Mouse (Mus musculus) kidney, embryonic 16.5 days (tissue): ENCODE data around the gene Insig1. TPM values are rescaled to one million over a fixed set of nuclear protein-coding genes. Genes with fewer than 3 reads are reported as not detected.

Source experiments
- ATAC-seq: fragments of 200-750 bp; cut with Nextera tagmentation; 2 replicates; pipeline ENCODE4 v1.8.0; 2017; ENCODE audit warnings: moderate TSS enrichment; ENCODE audit not compliant: low FRiP score, low TSS enrichment
- H3K27ac ChIP-seq: fragments of 300-500 bp; sonication (generic); 2 replicates; pipeline ENCODE4 v1.5.1; 2014; ENCODE audit warnings: low read length
- H3K27me3 ChIP-seq: fragments of 300-500 bp; sonication (generic); 2 replicates; pipeline ENCODE4 v1.6.1; 2014; ENCODE audit warnings: low read length, control low read depth, mixed read lengths; ENCODE audit not compliant: insufficient read depth
- H3K36me3 ChIP-seq: fragments of 300-500 bp; sonication (generic); 2 replicates; pipeline ENCODE4 v1.6.1; 2014; ENCODE audit warnings: low read length, control low read depth, mixed read lengths; ENCODE audit not compliant: insufficient read depth
- H3K4me1 ChIP-seq: fragments of 300-500 bp; sonication (generic); 2 replicates; pipeline ENCODE4 v1.6.1; 2014; ENCODE audit warnings: low read length, control low read depth, mixed read lengths; ENCODE audit not compliant: insufficient read depth
- H3K4me2 ChIP-seq: fragments of 300-500 bp; sonication (generic); replicated peaks from 2 replicates; pipeline ENCODE4 v1.6.1; 2014; ENCODE audit warnings: low read depth, low read length
- H3K4me3 ChIP-seq: fragments of 300-500 bp; sonication (generic); 2 replicates; pipeline ENCODE4 v1.5.1; 2014; ENCODE audit warnings: mild to moderate bottlenecking, low read length
- H3K9ac ChIP-seq: fragments of 300-500 bp; sonication (generic); replicated peaks from 2 replicates; pipeline ENCODE4 v1.6.1; 2014; ENCODE audit warnings: low read length
- H3K9me3 ChIP-seq: fragments of 300-500 bp; sonication (generic); 2 replicates; pipeline ENCODE4 v1.6.1; 2016; ENCODE audit warnings: low read length, control low read depth
- WGBS: fragments of 180-500 bp; shearing (Covaris S2); extraction: QIAGEN DNeasy Blood & Tissue Kit; methylation state at CpG from one replicate; pipeline ENCODE4 v1.1.7; 2014; 5-methylcytosine and 5-hydroxymethylcytosine counted together
- polyA plus RNA-seq: library from polyadenylated mRNA; unstranded; fragments of >200 nt; fragmentation: Nextera tagmentation; extraction: Ambion mirVana; gene quantifications from 2 replicates; pipeline ENCODE4 v1.2.1, GENCODE M21; 2015

Gene Insig1
- polyA plus RNA-seq, 1 experiment from 2014 or later = 40.2 TPM

- 45% methylated on average over 2 of the region's 2 CpGs for WGBS
- peak; percentile 67 for ATAC-seq
- no peak overlapping the region for H3K4me2 ChIP-seq
Measured at GRCm38 (mm10) chr5:28038115-28038514, 33.0 kb upstream of the Insig1 start.

DNA sequence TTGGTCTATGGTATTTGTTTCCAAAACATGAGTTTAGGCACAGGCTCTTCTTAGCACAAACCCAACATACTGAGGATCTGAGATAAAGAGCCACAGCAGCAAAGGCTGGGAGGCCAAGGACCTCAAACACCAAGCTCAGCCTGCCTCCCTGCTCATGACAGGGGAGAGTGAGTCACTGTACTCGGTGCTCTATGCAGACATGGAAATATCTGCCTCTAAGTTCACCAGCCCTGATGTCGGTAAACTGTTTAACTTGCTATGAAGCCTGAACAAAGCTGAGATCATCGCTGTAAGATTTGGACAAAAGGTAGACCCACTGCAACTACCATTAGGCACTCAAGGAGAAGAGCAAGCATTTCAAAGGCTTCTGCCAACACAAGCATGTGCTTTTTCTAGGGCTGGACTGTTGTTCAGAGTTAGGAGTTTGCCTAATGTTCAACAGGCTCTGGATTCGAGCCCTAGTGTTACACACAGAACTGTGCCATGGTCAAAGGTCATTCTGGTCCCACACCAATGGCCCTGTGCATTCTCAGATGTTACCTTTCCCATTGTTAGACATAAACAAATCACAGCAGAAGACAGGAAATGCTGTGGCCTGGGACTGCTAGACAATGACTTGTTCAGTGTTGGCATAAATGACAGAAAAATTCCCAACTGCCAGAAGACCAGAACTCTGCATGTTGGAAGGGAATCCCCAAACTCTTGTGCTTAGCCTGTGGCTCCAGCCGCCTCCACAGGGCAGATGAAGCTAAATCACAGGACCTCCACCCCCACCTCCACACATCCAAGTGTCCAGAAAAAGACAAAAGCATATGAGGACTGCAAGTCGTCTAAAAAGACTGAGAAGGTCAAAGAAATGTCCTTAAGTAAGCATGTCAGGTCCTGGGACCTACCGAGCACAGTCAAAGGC lies 31.2 kb upstream of the Insig1 start:
- Histone ChIP-seq H3K4me2 (no peak overlapping the region), H3K27ac (no peak overlapping the region), H3K27me3 (no peaks in the 10 kb centered on the region), H3K36me3 (no peaks in the 10 kb centered on the region), H3K4me3 (no peak overlapping the region), H3K9ac (no peak overlapping the region), H3K4me1 (no peaks in the 10 kb centered on the region), H3K9me3 (0 out of 2 replicates have a peak, but pooled peaks cover 4% of the 10 kb centered on the region)
- WGBS = 72% methylated on average over 7 of the region's 7 CpGs
- no peak for ATAC-seq

More at GRCm38 (mm10) chr5:28038115-28038514, 33.0 kb upstream of the Insig1 start:
- H3K9ac ChIP-seq = no peak overlapping the region
- H3K4me3 ChIP-seq = no peak overlapping the region
- no peak overlapping the region for H3K27ac ChIP-seq
- H3K36me3 ChIP-seq = no peaks in the 10 kb centered on the region
- H3K27me3 ChIP-seq = no peaks in the 10 kb centered on the region
- no peaks in the 10 kb centered on the region for H3K4me1 ChIP-seq
- H3K9me3 ChIP-seq = no peaks in the 10 kb centered on the region

- Histone ChIP-seq H3K4me3 (no peak overlapping the region), H3K27ac (no peak overlapping the region), H3K9me3 (0 out of 2 replicates have a peak, but pooled peaks cover 5% of the 10 kb centered on the region), H3K27me3 (no peaks in the 10 kb centered on the region), H3K36me3 (no peaks in the 10 kb centered on the region), H3K4me2 (no peak overlapping the region), H3K4me1 (no peaks in the 10 kb centered on the region), H3K9ac (no peak overlapping the region)
- WGBS = 94% methylated on average over 3 of the region's 3 CpGs
- no peak for ATAC-seq
Measured at GRCm38 (mm10) chr5:28040726-28041125, 30.4 kb upstream of the Insig1 start.

- no peaks in the 10 kb centered on the region for H3K36me3 ChIP-seq
- no peak overlapping the region for H3K27ac ChIP-seq
- no peaks in the 10 kb centered on the region for H3K4me1 ChIP-seq
- H3K4me3 ChIP-seq = no peak overlapping the region
- H3K4me2 ChIP-seq = no peak overlapping the region
- H3K9me3 ChIP-seq = 0 out of 2 replicates have a peak, but pooled peaks cover 5% of the 10 kb centered on the region
- WGBS = 86% methylated on average over 3 of the region's 3 CpGs
- H3K9ac ChIP-seq = no peak overlapping the region
- ATAC-seq = no peak
- H3K27me3 ChIP-seq = no peaks in the 10 kb centered on the region
Measured at GRCm38 (mm10) chr5:28042021-28042420, 29.1 kb upstream of the Insig1 start.

- WGBS = 65% methylated on average over 2 of the region's 2 CpGs
- Histone ChIP-seq H3K4me3 (no peak overlapping the region), H3K27me3 (no peaks in the 10 kb centered on the region), H3K4me1 (no peaks in the 10 kb centered on the region), H3K4me2 (no peak overlapping the region), H3K9ac (no peak overlapping the region), H3K9me3 (0 out of 2 replicates have a peak, but pooled peaks cover 5% of the 10 kb centered on the region), H3K27ac (no peak overlapping the region), H3K36me3 (no peaks in the 10 kb centered on the region)
- ATAC-seq = no peak
Measured at GRCm38 (mm10) chr5:28042779-28043178, 28.4 kb upstream of the Insig1 start.

DNA sequence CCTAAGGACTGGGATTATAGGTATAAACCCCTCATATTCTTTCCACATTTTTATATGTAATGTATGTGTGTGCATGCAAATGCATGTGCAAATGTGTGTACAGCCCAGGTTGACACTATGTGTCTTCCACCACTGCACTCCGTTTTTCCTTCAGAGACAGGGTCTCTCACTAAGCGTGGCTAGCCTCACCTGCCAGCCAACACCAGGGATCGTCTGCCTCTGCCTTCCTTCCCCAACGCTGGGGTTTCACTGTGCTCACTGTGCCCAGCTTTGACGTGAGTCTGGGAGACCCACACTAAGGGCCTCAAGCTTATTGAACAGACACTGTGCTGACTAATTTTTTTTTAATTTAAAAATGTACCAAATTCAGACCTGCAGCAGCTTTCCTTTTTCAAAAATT lies 27.8 kb upstream of the Insig1 start:
- Histone ChIP-seq H3K4me3 (no peak overlapping the region), H3K27me3 (no peaks in the 10 kb centered on the region), H3K9ac (no peak overlapping the region), H3K4me2 (no peak overlapping the region), H3K9me3 (0 out of 2 replicates have a peak, but pooled peaks cover 5% of the 10 kb centered on the region), H3K27ac (no peak overlapping the region), H3K4me1 (no peaks in the 10 kb centered on the region), H3K36me3 (no peaks in the 10 kb centered on the region)
- 81% methylated on average over 5 of the region's 5 CpGs for WGBS
- ATAC-seq = no peak

- H3K4me3 ChIP-seq = no peak overlapping the region
- no peak overlapping the region for H3K4me2 ChIP-seq
- H3K4me1 ChIP-seq = no peaks in the 10 kb centered on the region
- WGBS = 84% methylated on average over 3 of the region's 3 CpGs
- no peaks in the 10 kb centered on the region for H3K27me3 ChIP-seq
- 0 out of 2 replicates have a peak, but pooled peaks cover 5% of the 10 kb centered on the region for H3K9me3 ChIP-seq
- H3K36me3 ChIP-seq = no peaks in the 10 kb centered on the region
- no peak overlapping the region for H3K9ac ChIP-seq
- no peak overlapping the region for H3K27ac ChIP-seq
- no peak for ATAC-seq
Measured at GRCm38 (mm10) chr5:28046966-28047365, 24.2 kb upstream of the Insig1 start.

DNA sequence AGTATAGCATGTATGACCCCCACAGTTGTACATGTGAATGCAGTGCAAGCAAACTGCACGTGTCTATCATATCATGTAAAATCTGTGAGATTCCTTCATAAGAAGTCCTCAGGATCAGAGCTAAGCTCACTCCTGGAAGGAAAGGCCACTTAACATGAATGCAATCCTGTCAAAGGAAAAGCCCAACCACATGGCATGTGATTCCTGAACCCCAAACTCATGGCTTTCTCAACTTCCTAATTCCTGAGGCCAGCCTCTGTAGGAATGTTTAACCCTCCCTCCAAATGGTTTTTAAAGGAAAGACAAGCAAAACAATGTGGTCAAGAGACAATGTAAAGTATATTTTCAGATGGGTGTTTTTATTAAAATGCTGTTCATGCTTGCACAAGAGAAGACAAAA lies 23.2 kb upstream of the Insig1 start:
- Histone ChIP-seq H3K4me1 (no peaks in the 10 kb centered on the region), H3K9ac (no peak overlapping the region), H3K4me2 (no peak overlapping the region), H3K9me3 (0 out of 2 replicates have a peak, but pooled peaks cover 5% of the 10 kb centered on the region), H3K27me3 (no peaks in the 10 kb centered on the region), H3K36me3 (no peaks in the 10 kb centered on the region), H3K4me3 (no peak overlapping the region), H3K27ac (no peak overlapping the region)
- WGBS = 64% methylated on average over 1 of the region's 1 CpGs
- ATAC-seq = no peak

DNA sequence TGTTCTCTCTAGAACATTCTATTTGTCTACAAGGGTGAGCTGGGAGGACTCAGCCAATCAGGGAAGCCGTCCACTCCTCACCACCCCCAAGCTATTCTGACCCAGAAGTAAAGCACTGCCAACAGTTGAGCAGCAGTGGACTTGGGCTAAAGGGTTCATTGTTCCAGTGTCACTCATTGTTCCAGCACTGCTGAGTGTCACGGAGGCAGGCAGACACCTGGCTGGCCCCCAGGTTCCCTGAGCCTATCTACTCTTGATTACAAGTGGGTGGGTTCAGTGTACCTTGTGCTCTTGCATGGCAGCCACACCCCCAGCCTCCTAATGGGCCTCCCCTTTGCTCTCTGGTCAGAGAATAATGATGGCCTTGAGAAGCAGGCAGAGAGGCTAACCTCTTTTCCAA lies 15.7 kb upstream of the Insig1 start:
- Histone ChIP-seq H3K4me3 (no peak overlapping the region), H3K9me3 (no peaks in the 10 kb centered on the region), H3K4me1 (no peaks in the 10 kb centered on the region), H3K36me3 (no peaks in the 10 kb centered on the region), H3K9ac (no peak overlapping the region), H3K4me2 (no peak overlapping the region), H3K27ac (no peak overlapping the region), H3K27me3 (no peaks in the 10 kb centered on the region)
- WGBS = 60% methylated on average over 2 of the region's 2 CpGs
- no peak for ATAC-seq

DNA sequence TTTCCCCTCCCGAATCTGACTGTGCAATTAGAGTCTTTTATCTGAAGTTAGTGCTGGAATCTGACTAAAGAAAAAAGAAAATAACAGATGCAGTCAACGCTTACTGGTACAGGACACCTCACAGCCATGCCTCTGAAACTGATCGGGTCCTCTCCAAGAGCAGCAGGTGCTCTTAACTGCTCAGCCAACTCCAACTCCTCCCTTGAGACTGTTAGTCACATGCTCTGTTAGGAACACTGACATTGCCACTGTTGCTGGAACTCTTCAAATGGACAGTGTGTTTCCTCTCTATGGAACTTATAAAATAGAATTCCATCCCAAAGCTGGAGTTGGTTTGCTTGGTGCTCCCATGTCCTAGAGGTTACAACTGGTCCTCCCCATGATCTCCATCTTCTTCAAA lies 14.3 kb upstream of the Insig1 start:
- no peaks in the 10 kb centered on the region for H3K4me1 ChIP-seq
- no peak overlapping the region for H3K4me2 ChIP-seq
- no peak overlapping the region for H3K4me3 ChIP-seq
- H3K9me3 ChIP-seq = no peaks in the 10 kb centered on the region
- no peaks in the 10 kb centered on the region for H3K27me3 ChIP-seq
- H3K27ac ChIP-seq = no peak overlapping the region
- no peak overlapping the region for H3K9ac ChIP-seq
- H3K36me3 ChIP-seq = no peaks in the 10 kb centered on the region
- WGBS = 79% methylated on average over 3 of the region's 3 CpGs
- no peak for ATAC-seq
